Mouse (Mus musculus): ENCODE measurements around the gene Smim20.

- TF ChIP-seq CTCF (conservative IDR thresholded peaks at IDR 0.05; ENCODE audit: low read length) (no peak), NANOG (IDR thresholded peaks at IDR 0.05; ENCODE audit: borderline replicate concordance, low read length) (no peak), POU5F1 (IDR thresholded peaks at IDR 0.05; ENCODE audit: borderline replicate concordance, low read length) (no peak)
Observed at GRCm38 (mm10) chr5:53277716-53278263, 10.9 kb downstream of the Smim20 start.
